ENCODE assay signal across 25 mouse cellular contexts in the genomic region with DNA sequence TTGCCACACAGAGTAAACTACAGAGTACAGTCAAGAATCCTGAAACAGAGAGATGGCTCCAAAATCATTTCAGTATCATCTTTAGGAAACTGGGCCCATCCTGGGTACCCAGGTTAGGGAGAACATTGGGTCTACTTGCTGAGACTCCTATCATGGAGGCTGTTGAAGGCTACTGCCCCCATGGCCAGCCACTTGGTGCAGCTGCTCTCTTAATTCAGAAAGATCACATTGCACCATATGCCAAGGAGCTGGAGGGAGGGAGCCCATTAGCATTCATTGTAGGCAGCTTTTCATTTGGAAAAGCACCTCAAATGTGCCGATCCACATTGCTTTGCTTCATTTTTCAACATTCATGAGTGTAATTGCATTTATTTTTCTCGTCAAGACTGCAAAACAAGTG.
"Had no signal": no experiment of that assay in that cellular context is flagged by ENCODE, and none has a peak within 500 bp of the region (broad histone marks: within the 10 kb centered on the region; RNA-seq: fewer than 3 reads in every experiment).

No protein-coding gene starts in this region.

- ATAC-seq: liver, embryonic 12.5 days; midbrain, embryonic 15.5 days had no signal

- H3K9me3 ChIP-seq: kidney, embryonic 15.5 days; limb, embryonic 12.5 days; limb, embryonic 15.5 days; liver, embryonic 12.5 days; liver, embryonic 15.5 days; lung, embryonic 15.5 days; midbrain, embryonic 12.5 days; midbrain, embryonic 15.5 days; neural tube, embryonic 12.5 days; neural tube, embryonic 15.5 days had no signal

- DNase-seq: kidney, adult 8-10 months; kidney, postnatal 10 days; kidney, postnatal 36 days; layer of hippocampus, postnatal 36 days; left cerebral cortex, postnatal 4 days; lung, adult 18-20 months; lung, postnatal 10 days; lung, postnatal 36 days; right cerebral cortex, adult 18-20 months; right cerebral cortex, postnatal 14 days; right cerebral cortex, postnatal 4 days; thymus, adult 2 months; thymus, postnatal 25 days had no signal

- H3K27ac ChIP-seq: kidney, embryonic 15.5 days; limb, embryonic 12.5 days; limb, embryonic 15.5 days; liver, embryonic 12.5 days; liver, embryonic 15.5 days; lung, embryonic 15.5 days; midbrain, embryonic 12.5 days; midbrain, embryonic 15.5 days; neural tube, embryonic 12.5 days; neural tube, embryonic 15.5 days; stomach, postnatal 0 days had no signal

- H3K36me3 ChIP-seq: kidney, embryonic 15.5 days; limb, embryonic 12.5 days; limb, embryonic 15.5 days; liver, embryonic 12.5 days; liver, embryonic 15.5 days; lung, embryonic 15.5 days; midbrain, embryonic 12.5 days; midbrain, embryonic 15.5 days; neural tube, embryonic 12.5 days; neural tube, embryonic 15.5 days had no signal

- H3K4me1 ChIP-seq: kidney, embryonic 15.5 days; limb, embryonic 15.5 days; liver, embryonic 12.5 days; liver, embryonic 15.5 days; lung, embryonic 15.5 days; megakaryocyte, embryonic 14.5 days; midbrain, embryonic 15.5 days; neural tube, embryonic 12.5 days; neural tube, embryonic 15.5 days had no signal

- H3K4me3 ChIP-seq: kidney, embryonic 15.5 days; limb, embryonic 12.5 days; limb, embryonic 15.5 days; liver, embryonic 12.5 days; liver, embryonic 15.5 days; lung, embryonic 15.5 days; megakaryocyte, embryonic 14.5 days; midbrain, embryonic 12.5 days; midbrain, embryonic 15.5 days; neural tube, embryonic 12.5 days; neural tube, embryonic 15.5 days had no signal

- H3K4me2 ChIP-seq: kidney, embryonic 15.5 days; limb, embryonic 12.5 days; limb, embryonic 15.5 days; liver, embryonic 12.5 days; liver, embryonic 15.5 days; lung, embryonic 15.5 days; midbrain, embryonic 12.5 days; midbrain, embryonic 15.5 days; neural tube, embryonic 12.5 days; neural tube, embryonic 15.5 days had no signal

- H3K9ac ChIP-seq: kidney, embryonic 15.5 days; limb, embryonic 12.5 days; limb, embryonic 15.5 days; liver, embryonic 12.5 days; liver, embryonic 15.5 days; lung, embryonic 15.5 days; midbrain, embryonic 12.5 days; midbrain, embryonic 15.5 days; neural tube, embryonic 12.5 days; neural tube, embryonic 15.5 days had no signal

- H3K27me3 ChIP-seq: kidney, embryonic 15.5 days; limb, embryonic 12.5 days; limb, embryonic 15.5 days; liver, embryonic 12.5 days; liver, embryonic 15.5 days; lung, embryonic 15.5 days; megakaryocyte, embryonic 14.5 days; midbrain, embryonic 12.5 days; midbrain, embryonic 15.5 days; neural tube, embryonic 12.5 days; neural tube, embryonic 15.5 days had no signal
